ENCODE assay signal across 9 mouse cellular contexts in genomic region chr7:73398806-73399442, GRCm38 (mm10). TPM values are rescaled to one million over a fixed set of nuclear protein-coding genes. Genes with fewer than 3 reads are reported as not detected.
A peak's percentile ranks its signal among the peaks of the same experiment; 100 is the strongest.
DNase-seq lines count a peak whose midpoint lies in the region; ATAC-seq and TF ChIP-seq lines count a peak whose summit lies in the region.
"Had no signal": no experiment of that assay in that cellular context is flagged by ENCODE, and none has a peak within 500 bp of the region (broad histone marks: within the 10 kb centered on the region; RNA-seq: fewer than 3 reads in every experiment).

No protein-coding gene starts in this region.

- WGBS in kidney, adult 2 months = 27% methylated on average over 19 of the region's 19 CpGs
- 17% methylated on average over 15 of the region's 19 CpGs for WGBS in embryonic facial prominence, embryonic 14.5 days
- 24% methylated on average over 19 of the region's 19 CpGs for WGBS in intestine, embryonic 15.5 days

- H3K9me3 ChIP-seq in embryonic facial prominence, embryonic 14.5 days (ENCODE audit: control insufficient read depth, low read length) = no peaks in the 10 kb centered on the region
- no peaks in the 10 kb centered on the region for H3K9me3 ChIP-seq in intestine, embryonic 15.5 days

- no peak for ATAC-seq in embryonic facial prominence, embryonic 14.5 days (ENCODE audit: low read depth)
- peak; percentile 22; the same call in 1 of the 2 replicates for ATAC-seq in intestine, embryonic 15.5 days

- DNase-seq in kidney, adult 2 months = no peak
- DNase-seq in kidney, adult 18-20 months = no peak
- DNase-seq in embryonic facial prominence, embryonic 14.5 days (ENCODE audit: low spot score) = peak; percentile 20
- DNase-seq in right cerebral cortex, postnatal 10 days (ENCODE audit: low spot score in 2 of 2) = no peak
- no peak for DNase-seq in thymus, adult 18-20 months
- DNase-seq in adrenal gland, adult 2 months = no peak

- H3K27ac ChIP-seq in kidney, adult 2 months (ENCODE audit: insufficient read depth, low read depth, low read length) = no peak overlapping the region
- H3K27ac ChIP-seq in embryonic facial prominence, embryonic 14.5 days (replicated peaks; ENCODE audit: low read depth, low read length) = no peak overlapping the region
- no peak overlapping the region for H3K27ac ChIP-seq in intestine, embryonic 15.5 days

- peak overlapping the region; percentile 45 for H3K9ac ChIP-seq in embryonic facial prominence, embryonic 14.5 days (ENCODE audit: low read depth, low read length)
- peak overlapping the region; percentile 24; the same call in 1 of the 2 replicates for H3K9ac ChIP-seq in intestine, embryonic 15.5 days

- peak overlapping the region; percentile 57 for H3K4me2 ChIP-seq in embryonic facial prominence, embryonic 14.5 days (ENCODE audit: low read depth, low read length)
- peak overlapping the region; percentile 74 for H3K4me2 ChIP-seq in intestine, embryonic 15.5 days (replicated peaks)
- H3K4me2 ChIP-seq in myocyte (ENCODE audit: low read depth) = peak overlapping the region; percentile 72

- H3K4me3 ChIP-seq in kidney, adult 2 months (ENCODE audit: insufficient read depth, low read depth, low read length) = peak overlapping the region; percentile 38; the same call in 1 of the 2 replicates
- peak overlapping the region; percentile 26 for H3K4me3 ChIP-seq in embryonic facial prominence, embryonic 14.5 days (ENCODE audit: low read depth, low read length)
- H3K4me3 ChIP-seq in intestine, embryonic 15.5 days (replicated peaks) = peak overlapping the region; percentile 27
- H3K4me3 ChIP-seq in myocyte = no peak overlapping the region
- H3K4me3 ChIP-seq: erythroblast, embryonic 14.5 days had no signal

- no peaks in the 10 kb centered on the region for H3K36me3 ChIP-seq in kidney, adult 2 months (ENCODE audit: control insufficient read depth, insufficient read depth, low read length)
- peaks cover 13% of the 10 kb centered on the region; the same call in 1 of the 2 replicates for H3K36me3 ChIP-seq in embryonic facial prominence, embryonic 14.5 days (ENCODE audit: control insufficient read depth, insufficient read depth, low read length)
- no peaks in the 10 kb centered on the region for H3K36me3 ChIP-seq in intestine, embryonic 15.5 days
- no peaks in the 10 kb centered on the region for H3K36me3 ChIP-seq in myocyte (ENCODE audit: control insufficient read depth, insufficient read depth)

- no peak for TF ChIP-seq POLR2A in kidney, adult 2 months (IDR thresholded peaks at IDR 0.05; ENCODE audit: low read depth, low read length)
- TF ChIP-seq POLR2A in myocyte (IDR thresholded peaks at IDR 0.05; ENCODE audit: insufficient read length, low read depth) = no peak

- TF ChIP-seq CTCF in kidney, adult 2 months (conservative IDR thresholded peaks at IDR 0.05; ENCODE audit: insufficient read depth, insufficient read length, low read depth, low read length) = no peak

- H3ac ChIP-seq in myocyte (ENCODE audit: control insufficient read depth, insufficient read length) = no peak overlapping the region

- 0 out of 2 replicates have a peak, but pooled peaks cover 3% of the 10 kb centered on the region for H3K4me1 ChIP-seq in kidney, adult 2 months (ENCODE audit: control insufficient read depth, insufficient read depth, low read length)
- peaks cover 52% of the 10 kb centered on the region for H3K4me1 ChIP-seq in embryonic facial prominence, embryonic 14.5 days (ENCODE audit: control insufficient read depth, insufficient read depth, low read length)
- peaks cover 39% of the 10 kb centered on the region for H3K4me1 ChIP-seq in intestine, embryonic 15.5 days (replicated peaks)

- peaks cover 8% of the 10 kb centered on the region for H3K79me2 ChIP-seq in myocyte (ENCODE audit: control insufficient read depth, insufficient read depth)

- no peaks in the 10 kb centered on the region for H3K27me3 ChIP-seq in kidney, adult 2 months (replicated peaks; ENCODE audit: control insufficient read depth, insufficient read depth, low read length)
- H3K27me3 ChIP-seq in embryonic facial prominence, embryonic 14.5 days (replicated peaks; ENCODE audit: control insufficient read depth, insufficient read depth, low read length) = no peaks in the 10 kb centered on the region
- H3K27me3 ChIP-seq in intestine, embryonic 15.5 days (replicated peaks) = no peaks in the 10 kb centered on the region
- no peaks in the 10 kb centered on the region for H3K27me3 ChIP-seq in myocyte (ENCODE audit: control insufficient read depth, insufficient read depth, insufficient read length)

TF ChIP-seq in myocyte, 11 proteins besides CTCF, POLR2A, EP300 and RAD21:
- TF ChIP-seq POLR2AphosphoS2 (IDR thresholded peaks at IDR 0.05; ENCODE audit: insufficient read length, low read depth) = no peak
- no peak for TF ChIP-seq SRF (IDR thresholded peaks at IDR 0.05; ENCODE audit: control insufficient read depth, insufficient read length, low read depth)
- TF ChIP-seq TCF12 (IDR thresholded peaks at IDR 0.05; ENCODE audit: insufficient read depth, poor library complexity, severe bottlenecking) = no peak
- TF ChIP-seq CEBPB (IDR thresholded peaks at IDR 0.05; ENCODE audit: insufficient read depth, poor library complexity, severe bottlenecking) = no peak
- no peak for TF ChIP-seq E2F4 (IDR thresholded peaks at IDR 0.05; ENCODE audit: insufficient read depth)
- no peak for TF ChIP-seq USF1 (IDR thresholded peaks at IDR 0.05; ENCODE audit: low read depth)
- no peak for TF ChIP-seq MAX (IDR thresholded peaks at IDR 0.05; ENCODE audit: low read depth)
- no peak for TF ChIP-seq TCF3 (IDR thresholded peaks at IDR 0.05; ENCODE audit: insufficient read length, low read depth)
- TF ChIP-seq REST (IDR thresholded peaks at IDR 0.05; ENCODE audit: insufficient read depth, insufficient read length) = no peak
- no peak for TF ChIP-seq MYOG (IDR thresholded peaks at IDR 0.05; ENCODE audit: control insufficient read depth in 1 of 3, insufficient read depth in 1 of 3, insufficient read length in 2 of 3, low read depth in 2 of 3)
- no peak for TF ChIP-seq MYOD1 (IDR thresholded peaks at IDR 0.05; ENCODE audit: control insufficient read depth in 1 of 3, insufficient read length in 2 of 3, low read depth in 2 of 3)

RNA-seq across cellular contexts. Expression of gene Rgma, which starts 23.6 kb away (rescaled TPM):
- polyA plus RNA-seq in kidney, adult 2 months (2012; rRNA removed) = 7.2 and 8.7 TPM in 2 replicates
- 19.6 and 26.1 TPM in 2 replicates for polyA plus RNA-seq in embryonic facial prominence, embryonic 14.5 days (2014; fragmentation: Nextera tagmentation; extraction: Ambion mirVana)
- polyA plus RNA-seq in intestine, embryonic 15.5 days (2015; fragmentation: Nextera tagmentation; extraction: Ambion mirVana) = 7.4 TPM in 2 replicates
- polyA plus RNA-seq in myocyte (2012; fragmentation: generic; extraction: Trizol) = 34.0 TPM
- total RNA-seq in adrenal gland, adult 2 months (2021) = 10 to 100 TPM in 1 of 2 experiments, 1 to 10 TPM in 1; 8.2 to 24.1 TPM
- polyA plus RNA-seq in adrenal gland, adult 2 months (2012; rRNA removed) = 21.6 and 22.8 TPM in 2 replicates
- polyA plus RNA-seq: erythroblast, embryonic 14.5 days had no signal
